Mouse (Mus musculus): ENCODE measurements at regions not wholly inside any gene's neighbourhood (a gene's known extent, or its start where the extent isn't known, plus 50 kb on each side); places are given as distances from the start of the nearest gene placed in this dataset.

DNA sequence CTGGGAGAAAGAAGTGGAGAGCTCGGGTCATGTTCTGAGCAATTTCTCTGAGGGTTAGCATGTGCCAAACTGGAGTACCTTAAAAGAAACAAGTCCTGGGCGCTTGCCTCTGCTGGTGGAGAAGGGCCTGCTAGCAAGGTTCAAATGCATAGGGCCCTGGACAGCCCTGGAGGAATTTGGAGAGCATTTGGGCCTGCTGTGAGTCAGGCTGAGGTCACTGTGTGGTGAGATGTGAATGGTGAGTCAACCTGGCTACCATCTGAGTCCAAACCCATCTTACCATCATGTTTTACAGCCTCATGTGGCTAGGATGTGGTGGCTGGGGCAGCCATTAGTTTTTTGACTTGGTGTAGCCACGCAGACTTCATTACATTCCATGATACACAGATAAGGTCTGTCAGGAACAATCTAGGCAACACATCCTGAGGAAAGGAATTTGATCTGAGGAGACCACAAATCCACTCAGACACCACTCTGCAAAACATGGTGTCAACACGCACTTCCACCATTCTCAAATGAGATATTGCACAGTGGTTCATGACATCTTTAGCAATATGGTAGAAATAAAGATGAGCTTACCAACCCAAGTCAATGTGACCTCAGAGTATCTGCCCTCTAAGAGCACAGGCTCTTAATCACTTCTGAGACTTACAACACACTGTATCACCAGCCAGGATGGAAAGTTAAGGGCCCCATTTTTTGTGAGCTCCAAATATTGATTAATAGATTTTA is 83.1 kb downstream of the Thbs2 start:
- Histone ChIP-seq H3K4me1 (replicated peaks) (no peaks in the 10 kb centered on the region), H3K27ac (ENCODE audit: poor library complexity, severe bottlenecking) (no peak overlapping the region), H3K27me3 (replicated peaks) (no peaks in the 10 kb centered on the region), H3K9me3 (replicated peaks) (no peaks in the 10 kb centered on the region), H3K36me3 (no peaks in the 10 kb centered on the region), H3K4me3 (no peak overlapping the region), H3K9ac (no peak overlapping the region), H3K4me2 (no peak overlapping the region)
- WGBS, result 68% methylated on average over 4 of the region's 4 CpGs
- no peak for ATAC-seq (ENCODE audit: insufficient number of reproducible peaks, low FRiP score)

DNA sequence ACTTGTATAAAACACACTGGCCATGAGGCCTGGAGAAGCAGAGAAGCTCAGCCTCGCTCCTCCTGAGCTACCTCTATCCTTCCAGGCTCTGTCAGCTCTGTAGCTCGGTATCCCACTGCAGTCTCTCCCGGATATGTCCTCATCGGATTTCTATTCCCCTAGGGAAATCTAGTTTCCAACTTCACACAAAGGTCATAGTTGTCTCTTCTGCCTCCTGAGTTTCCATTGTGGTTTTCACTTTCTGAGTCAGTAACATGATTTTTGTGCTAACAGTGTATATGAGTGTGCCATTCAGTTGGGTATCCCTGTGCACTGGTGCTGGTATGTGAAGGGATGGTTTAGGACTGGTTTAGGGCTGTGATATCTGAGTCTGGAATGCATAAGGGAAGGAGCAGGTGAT is 85.2 kb downstream of the Thbs2 start:
- Histone ChIP-seq H3K27ac (ENCODE audit: poor library complexity, severe bottlenecking) (no peak overlapping the region), H3K36me3 (no peaks in the 10 kb centered on the region), H3K9ac (no peak overlapping the region), H3K27me3 (replicated peaks) (no peaks in the 10 kb centered on the region), H3K4me1 (replicated peaks) (no peaks in the 10 kb centered on the region), H3K9me3 (replicated peaks) (no peaks in the 10 kb centered on the region), H3K4me3 (no peak overlapping the region), H3K4me2 (no peak overlapping the region)
- 75% methylated on average over 4 of the region's 4 CpGs for WGBS
- no peak for ATAC-seq (ENCODE audit: insufficient number of reproducible peaks, low FRiP score)

DNA sequence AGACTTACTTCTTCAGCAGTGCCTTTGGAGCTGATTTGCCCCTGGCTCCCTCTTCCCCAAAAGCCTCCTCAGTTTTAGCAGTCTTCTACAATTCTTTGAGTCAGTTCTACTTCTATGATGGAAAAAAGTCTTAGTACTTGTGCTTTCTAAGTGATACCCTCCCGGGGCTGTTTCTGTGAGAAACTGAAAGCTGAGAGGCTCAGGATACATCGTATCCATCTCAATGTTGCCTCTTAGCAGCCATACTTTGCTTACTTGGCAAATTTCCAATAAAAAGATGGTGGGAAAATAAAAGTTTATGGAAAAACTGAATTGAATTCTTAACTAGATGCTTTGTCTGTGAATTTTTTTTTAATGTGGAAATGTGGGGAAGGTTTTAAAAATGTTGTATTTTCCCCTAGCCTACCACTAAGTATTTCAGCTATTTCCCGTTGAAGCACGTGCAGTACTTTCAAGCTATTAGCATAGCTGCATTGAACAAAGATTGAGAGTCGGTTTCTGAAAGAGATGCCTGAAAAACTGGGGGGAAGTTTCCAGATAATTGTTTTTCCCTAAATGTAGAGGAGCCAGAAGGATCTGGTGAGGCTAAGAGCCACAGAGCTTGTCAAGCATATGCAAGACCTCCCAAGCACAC is 87.6 kb downstream of the Thbs2 start:
- H3K4me1 ChIP-seq (replicated peaks), result no peaks in the 10 kb centered on the region
- no peaks in the 10 kb centered on the region for H3K27me3 ChIP-seq (replicated peaks)
- no peaks in the 10 kb centered on the region for H3K9me3 ChIP-seq (replicated peaks)
- ATAC-seq (ENCODE audit: insufficient number of reproducible peaks, low FRiP score), result no peak
- H3K4me3 ChIP-seq, result no peak overlapping the region
- 65% methylated on average over 5 of the region's 5 CpGs for WGBS
- H3K4me2 ChIP-seq, result no peak overlapping the region
- H3K36me3 ChIP-seq, result no peaks in the 10 kb centered on the region
- no peak overlapping the region for H3K27ac ChIP-seq (ENCODE audit: poor library complexity, severe bottlenecking)
- no peak overlapping the region for H3K9ac ChIP-seq

DNA sequence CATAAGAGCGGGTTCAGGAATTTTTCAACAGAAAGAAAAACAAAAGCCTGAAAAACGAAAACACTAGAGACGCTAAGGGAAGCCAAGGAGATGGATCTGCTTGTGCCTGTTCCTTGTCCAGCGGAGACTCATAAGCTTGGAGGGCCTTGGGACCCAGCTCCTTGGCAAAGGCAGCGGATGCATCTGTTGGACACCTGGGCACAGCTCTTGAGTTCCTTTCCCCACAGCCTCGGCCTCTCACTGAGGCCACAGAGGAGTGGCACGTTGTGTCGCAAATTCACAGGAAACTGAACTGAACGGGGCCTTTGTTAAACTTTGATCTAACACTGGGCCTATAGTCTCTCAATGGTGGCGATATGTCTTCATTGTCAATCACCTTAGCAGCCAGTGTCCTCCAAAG is 94.4 kb downstream of the Thbs2 start:
- H3K4me2 ChIP-seq, result no peak overlapping the region

GRCm38 (mm10) chr17:14596470-14596869 is 97.6 kb downstream of the Thbs2 start:
- Histone ChIP-seq H3K4me1 (replicated peaks) (no peaks in the 10 kb centered on the region), H3K27ac (ENCODE audit: poor library complexity, severe bottlenecking) (no peak overlapping the region), H3K27me3 (replicated peaks) (no peaks in the 10 kb centered on the region; the same call in 1 of the 2 replicates), H3K36me3 (no peaks in the 10 kb centered on the region), H3K4me3 (no peak overlapping the region), H3K9ac (no peak overlapping the region), H3K4me2 (no peak overlapping the region), H3K9me3 (replicated peaks) (no peaks in the 10 kb centered on the region)
- 84% methylated on average over 7 of the region's 7 CpGs for WGBS
- no peak for ATAC-seq (ENCODE audit: insufficient number of reproducible peaks, low FRiP score)

More for the DNA sequence above, 94.4 kb downstream of the Thbs2 start:
- H3K4me1 ChIP-seq (replicated peaks), result no peaks in the 10 kb centered on the region
- ATAC-seq (ENCODE audit: insufficient number of reproducible peaks, low FRiP score), result no peak
- H3K36me3 ChIP-seq, result no peaks in the 10 kb centered on the region
- 74% methylated on average over 10 of the region's 10 CpGs for WGBS
- H3K27ac ChIP-seq (ENCODE audit: poor library complexity, severe bottlenecking), result no peak overlapping the region
- no peaks in the 10 kb centered on the region; the same call in 1 of the 2 replicates for H3K27me3 ChIP-seq (replicated peaks)
- no peak overlapping the region for H3K4me3 ChIP-seq
- H3K9me3 ChIP-seq (replicated peaks), result no peaks in the 10 kb centered on the region
- H3K9ac ChIP-seq, result no peak overlapping the region

DNA sequence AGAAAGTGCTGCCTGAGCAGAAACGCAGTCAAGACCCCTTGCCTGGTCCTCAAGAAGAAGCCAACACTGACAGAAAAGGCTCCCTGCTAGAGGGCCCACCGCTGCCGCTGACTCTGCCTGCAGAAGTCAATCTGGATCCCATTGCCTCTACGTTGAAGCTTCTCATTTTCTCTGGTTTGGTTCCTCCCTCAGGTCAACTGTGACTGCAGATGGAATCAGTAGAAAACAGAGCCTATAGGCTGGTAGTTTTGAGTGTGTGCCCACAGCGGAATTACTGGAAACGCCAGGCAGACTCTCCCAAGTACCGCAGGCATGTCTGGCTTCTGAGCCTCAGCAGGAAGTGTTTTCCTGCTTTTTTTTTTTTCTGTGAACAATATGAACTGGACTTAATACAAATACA is 98.5 kb downstream of the Thbs2 start:
- H3K9ac ChIP-seq, result no peak overlapping the region
- ATAC-seq (ENCODE audit: insufficient number of reproducible peaks, low FRiP score), result no peak
- no peaks in the 10 kb centered on the region for H3K36me3 ChIP-seq
- H3K4me3 ChIP-seq, result no peak overlapping the region
- no peak overlapping the region for H3K4me2 ChIP-seq
- H3K27me3 ChIP-seq (replicated peaks), result no peaks in the 10 kb centered on the region; the same call in 1 of the 2 replicates
- WGBS, result 58% methylated on average over 7 of the region's 7 CpGs
- no peaks in the 10 kb centered on the region for H3K9me3 ChIP-seq (replicated peaks)
- H3K27ac ChIP-seq (ENCODE audit: poor library complexity, severe bottlenecking), result no peak overlapping the region
- H3K4me1 ChIP-seq (replicated peaks), result no peaks in the 10 kb centered on the region

DNA sequence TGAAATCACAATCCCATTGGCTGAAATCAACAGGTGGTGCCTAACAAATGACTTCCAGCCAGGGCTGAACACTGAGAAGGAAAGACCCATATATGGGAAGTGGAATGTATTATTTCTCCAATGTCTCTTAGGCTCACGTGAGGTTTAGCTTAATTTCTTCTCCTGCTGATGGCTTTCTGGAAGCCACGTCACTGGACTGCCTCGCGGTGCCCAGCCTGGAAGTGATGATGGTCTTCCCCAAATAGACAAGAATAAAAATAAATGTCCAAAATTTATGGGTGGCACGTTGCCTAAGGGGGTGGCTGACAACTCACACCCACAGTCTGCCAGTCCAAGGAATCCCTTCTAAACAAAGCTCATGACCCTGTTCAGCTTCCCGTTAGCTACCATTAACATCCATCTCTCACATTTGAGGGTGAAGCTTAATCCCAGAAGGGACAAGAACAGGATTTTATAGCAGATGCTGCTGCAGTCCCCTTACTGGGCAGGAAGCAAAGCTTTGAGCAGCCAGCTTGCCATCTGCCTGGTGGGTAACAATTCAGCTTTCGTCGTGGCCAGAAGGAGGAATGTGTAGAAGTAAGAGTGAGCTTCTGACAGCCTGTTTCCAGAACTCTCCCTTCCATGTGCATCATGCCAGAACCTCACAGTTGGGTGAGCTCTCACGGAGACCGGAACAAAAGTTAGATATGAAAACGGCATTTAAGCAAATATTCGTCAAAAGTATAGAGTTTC is 105.8 kb downstream of the Thbs2 start:
- 87% methylated on average over 12 of the region's 12 CpGs for WGBS

GRCm38 (mm10) chr17:14579671-14580070 is 114.4 kb downstream of the Thbs2 start:
- Histone ChIP-seq H3K9me3 (replicated peaks) (no peaks in the 10 kb centered on the region), H3K4me1 (replicated peaks) (peaks cover 7% of the 10 kb centered on the region), H3K9ac (no peak overlapping the region), H3K27me3 (replicated peaks) (no peaks in the 10 kb centered on the region), H3K4me3 (no peak overlapping the region), H3K27ac (ENCODE audit: poor library complexity, severe bottlenecking) (no peak overlapping the region), H3K4me2 (no peak overlapping the region), H3K36me3 (no peaks in the 10 kb centered on the region)
- no peak for ATAC-seq (ENCODE audit: insufficient number of reproducible peaks, low FRiP score)
- WGBS, result 72% methylated on average over 3 of the region's 3 CpGs

More for the DNA sequence above, 105.8 kb downstream of the Thbs2 start:
- Histone ChIP-seq H3K27me3 (replicated peaks) (no peaks in the 10 kb centered on the region), H3K36me3 (no peaks in the 10 kb centered on the region), H3K9ac (no peak overlapping the region), H3K9me3 (replicated peaks) (no peaks in the 10 kb centered on the region), H3K4me1 (replicated peaks) (no peaks in the 10 kb centered on the region), H3K4me3 (no peak overlapping the region), H3K4me2 (no peak overlapping the region), H3K27ac (ENCODE audit: poor library complexity, severe bottlenecking) (no peak overlapping the region)
- no peak for ATAC-seq (ENCODE audit: insufficient number of reproducible peaks, low FRiP score)

- no peak for ATAC-seq (ENCODE audit: insufficient number of reproducible peaks, low FRiP score)
- H3K4me1 ChIP-seq (replicated peaks), result peaks cover 7% of the 10 kb centered on the region
- no peak overlapping the region for H3K27ac ChIP-seq (ENCODE audit: poor library complexity, severe bottlenecking)
- H3K4me2 ChIP-seq, result no peak overlapping the region
- WGBS, result 87% methylated on average over 1 of the region's 1 CpGs
- no peak overlapping the region for H3K9ac ChIP-seq
- no peaks in the 10 kb centered on the region for H3K36me3 ChIP-seq
- H3K9me3 ChIP-seq (replicated peaks), result no peaks in the 10 kb centered on the region
- no peak overlapping the region for H3K4me3 ChIP-seq
- H3K27me3 ChIP-seq (replicated peaks), result no peaks in the 10 kb centered on the region
These were observed 115.3 kb downstream of the Thbs2 start for GRCm38 (mm10) chr17:14578721-14579120.

GRCm38 (mm10) chr17:14578194-14578593 is 115.8 kb downstream of the Thbs2 start:
- H3K9ac ChIP-seq, result no peak overlapping the region
- no peak overlapping the region for H3K4me2 ChIP-seq
- no peaks in the 10 kb centered on the region for H3K36me3 ChIP-seq
- peaks cover 7% of the 10 kb centered on the region for H3K4me1 ChIP-seq (replicated peaks)
- H3K27ac ChIP-seq (ENCODE audit: poor library complexity, severe bottlenecking), result no peak overlapping the region
- no peaks in the 10 kb centered on the region for H3K9me3 ChIP-seq (replicated peaks)
- H3K4me3 ChIP-seq, result no peak overlapping the region
- no peak for ATAC-seq (ENCODE audit: insufficient number of reproducible peaks, low FRiP score)
- 59% methylated on average over 3 of the region's 3 CpGs for WGBS
- H3K27me3 ChIP-seq (replicated peaks), result no peaks in the 10 kb centered on the region

- H3K36me3 ChIP-seq, result no peaks in the 10 kb centered on the region
- H3K4me1 ChIP-seq (replicated peaks), result peaks cover 9% of the 10 kb centered on the region
- no peak overlapping the region for H3K9ac ChIP-seq
- H3K4me2 ChIP-seq, result no peak overlapping the region
- no peak for ATAC-seq (ENCODE audit: insufficient number of reproducible peaks, low FRiP score)
- WGBS, result 60% methylated on average over 2 of the region's 2 CpGs
- H3K27ac ChIP-seq (ENCODE audit: poor library complexity, severe bottlenecking), result no peak overlapping the region
- no peaks in the 10 kb centered on the region for H3K27me3 ChIP-seq (replicated peaks)
- no peaks in the 10 kb centered on the region for H3K9me3 ChIP-seq (replicated peaks)
- H3K4me3 ChIP-seq, result no peak overlapping the region
These were observed 117.9 kb downstream of the Thbs2 start for GRCm38 (mm10) chr17:14576159-14576558.
